Comparison of ENCODE assay signal across 24 mouse cellular contexts in the genomic region with DNA sequence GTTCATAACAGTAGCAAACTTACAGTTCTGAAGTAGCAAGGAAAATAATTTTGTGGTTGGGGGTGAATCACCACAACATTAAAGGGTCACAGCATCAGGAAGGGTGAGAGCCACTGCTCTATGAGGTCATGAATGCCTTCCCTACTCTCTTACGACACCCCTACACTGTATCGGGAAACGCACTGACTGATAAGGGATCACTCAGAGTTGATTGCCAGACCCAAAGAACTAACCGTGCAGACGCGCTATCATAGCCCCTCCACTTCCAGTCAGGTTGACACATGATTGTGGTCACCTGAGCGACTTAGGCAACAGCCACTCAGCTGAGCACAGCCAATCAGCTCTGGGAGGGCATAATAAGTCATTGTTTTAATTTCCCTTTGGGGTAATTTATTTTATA.
A peak's percentile ranks its signal among the peaks of the same experiment; 100 is the strongest.
DNase-seq lines count a peak whose midpoint lies in the region; ATAC-seq and TF ChIP-seq lines count a peak whose summit lies in the region.
"Had no signal": no experiment of that assay in that cellular context is flagged by ENCODE, and none has a peak within 500 bp of the region (broad histone marks: within the 10 kb centered on the region; RNA-seq: fewer than 3 reads in every experiment).

No protein-coding gene starts in this region.

- no peak overlapping the region for H3K27ac ChIP-seq in intestine, postnatal 0 days (ENCODE audit: low read depth, low read length)
- no peak overlapping the region for H3K27ac ChIP-seq in liver, embryonic 15.5 days (replicated peaks)
- H3K27ac ChIP-seq in kidney, embryonic 15.5 days: no peak overlapping the region
- H3K27ac ChIP-seq: heart, embryonic 15.5 days; hindbrain, embryonic 13.5 days; limb, embryonic 13.5 days; midbrain, embryonic 12.5 days; stomach, postnatal 0 days had no signal

- no peaks in the 10 kb centered on the region for H3K36me3 ChIP-seq in intestine, postnatal 0 days (ENCODE audit: control insufficient read depth, insufficient read depth)
- H3K36me3 ChIP-seq in liver, embryonic 15.5 days (replicated peaks): no peaks in the 10 kb centered on the region
- no peaks in the 10 kb centered on the region for H3K36me3 ChIP-seq in kidney, embryonic 15.5 days
- H3K36me3 ChIP-seq: heart, embryonic 15.5 days; hindbrain, embryonic 13.5 days; limb, embryonic 13.5 days; lung, embryonic 15.5 days; midbrain, embryonic 12.5 days had no signal

- H3K4me2 ChIP-seq in intestine, postnatal 0 days (replicated peaks; ENCODE audit: low read depth): no peak overlapping the region
- H3K4me2 ChIP-seq in liver, embryonic 15.5 days: no peak overlapping the region
- H3K4me2 ChIP-seq in kidney, embryonic 15.5 days: no peak overlapping the region
- H3K4me2 ChIP-seq: heart, embryonic 15.5 days; hindbrain, embryonic 13.5 days; limb, embryonic 13.5 days; lung, embryonic 15.5 days; midbrain, embryonic 12.5 days had no signal

- peak; percentile 9 for DNase-seq in thymus, postnatal 0 days (ENCODE audit: low spot score)
- no peak for DNase-seq in thymus, postnatal 36 days
- DNase-seq in urinary bladder, adult 2 months (ENCODE audit: low spot score): no peak
- DNase-seq in urinary bladder, adult 18-20 months (ENCODE audit: low spot score in 2 of 2): no peak
- no peak for DNase-seq in adrenal gland, postnatal 4 days (ENCODE audit: low spot score in 2 of 2)
- DNase-seq: adrenal gland, adult 8-10 months; cerebellum, adult 9-10 months; gastrocnemius, postnatal 25 days; heart, postnatal 36 days; kidney, adult 8-10 months; kidney, postnatal 25 days; lung, postnatal 4 days; thymus, adult 2 months had no signal

- TF ChIP-seq CTCF in intestine, postnatal 0 days (IDR thresholded peaks at IDR 0.05; ENCODE audit: low read depth): no peak

- no peak overlapping the region for H3K4me3 ChIP-seq in intestine, postnatal 0 days (ENCODE audit: low read depth, low read length)
- H3K4me3 ChIP-seq in liver, embryonic 15.5 days (replicated peaks): no peak overlapping the region
- no peak overlapping the region for H3K4me3 ChIP-seq in kidney, embryonic 15.5 days (replicated peaks)
- H3K4me3 ChIP-seq: heart, embryonic 15.5 days; hindbrain, embryonic 13.5 days; limb, embryonic 13.5 days; lung, embryonic 15.5 days; midbrain, embryonic 12.5 days had no signal

- no peaks in the 10 kb centered on the region for H3K27me3 ChIP-seq in intestine, postnatal 0 days (replicated peaks; ENCODE audit: control insufficient read depth, insufficient read depth, low read length)
- H3K27me3 ChIP-seq in liver, embryonic 15.5 days: no peaks in the 10 kb centered on the region
- peaks cover 20% of the 10 kb centered on the region for H3K27me3 ChIP-seq in kidney, embryonic 15.5 days
- H3K27me3 ChIP-seq: lung, embryonic 15.5 days had no signal

- H3K9me3 ChIP-seq in intestine, postnatal 0 days (ENCODE audit: control insufficient read depth): no peaks in the 10 kb centered on the region
- H3K9me3 ChIP-seq in liver, embryonic 15.5 days (replicated peaks): no peaks in the 10 kb centered on the region
- no peaks in the 10 kb centered on the region for H3K9me3 ChIP-seq in kidney, embryonic 15.5 days (replicated peaks)
- H3K9me3 ChIP-seq: heart, embryonic 15.5 days; hindbrain, embryonic 13.5 days; limb, embryonic 13.5 days; lung, embryonic 15.5 days; midbrain, embryonic 12.5 days had no signal

- WGBS in intestine, postnatal 0 days: 44% methylated on average over 7 of the region's 7 CpGs
- 7% methylated on average over 7 of the region's 7 CpGs for WGBS in liver, embryonic 15.5 days (ENCODE audit: insufficient replicate concordance)
- 80% methylated on average over 7 of the region's 7 CpGs for WGBS in kidney, embryonic 15.5 days

- H3K4me1 ChIP-seq in intestine, postnatal 0 days (replicated peaks; ENCODE audit: control insufficient read depth, insufficient read depth, low read length): 0 out of 2 replicates have a peak, but pooled peaks cover 6% of the 10 kb centered on the region
- peaks cover 73% of the 10 kb centered on the region for H3K4me1 ChIP-seq in liver, embryonic 15.5 days (replicated peaks)
- H3K4me1 ChIP-seq in kidney, embryonic 15.5 days: peaks cover 30% of the 10 kb centered on the region

- H3K9ac ChIP-seq in intestine, postnatal 0 days (ENCODE audit: low read depth, low read length): no peak overlapping the region
- no peak overlapping the region for H3K9ac ChIP-seq in liver, embryonic 15.5 days
- no peak overlapping the region for H3K9ac ChIP-seq in kidney, embryonic 15.5 days
- H3K9ac ChIP-seq: heart, embryonic 15.5 days; hindbrain, embryonic 13.5 days; limb, embryonic 13.5 days; lung, embryonic 15.5 days; midbrain, embryonic 12.5 days had no signal

- ATAC-seq in intestine, postnatal 0 days: 0 out of 2 replicates have a peak, but pooled peaks have one; percentile 28
- peak; percentile 45; the same call in 1 of the 2 replicates for ATAC-seq in liver, embryonic 15.5 days (ENCODE audit: insufficient read depth)
- ATAC-seq in kidney, embryonic 15.5 days (replicated peaks; ENCODE audit: low FRiP score): no peak
- ATAC-seq: activated CD4-positive, CD25-positive, alpha-beta regulatory T cell, adult 4 months; forebrain, embryonic 16.5 days had no signal
